Mouse (Mus musculus): Measurements from ENCODE around the gene Hs3st3a1.

GRCm38 (mm10) chr11:64400534-64401093 lies 34.5 kb upstream of the Hs3st3a1 start:
- no peak for TF ChIP-seq CTCF (IDR thresholded peaks at IDR 0.05; ENCODE audit: extremely low read depth, insufficient read depth, low read length)
- TF ChIP-seq POLR2A (IDR thresholded peaks at IDR 0.05; ENCODE audit: extremely low read depth, insufficient read depth, low read length): no peak
